Mouse (Mus musculus): ENCODE measurements at regions not wholly inside any gene's neighbourhood (a gene's known extent, or its start where the extent isn't known, plus 50 kb on each side); places are given as distances from the start of the nearest gene placed in this dataset.

DNA sequence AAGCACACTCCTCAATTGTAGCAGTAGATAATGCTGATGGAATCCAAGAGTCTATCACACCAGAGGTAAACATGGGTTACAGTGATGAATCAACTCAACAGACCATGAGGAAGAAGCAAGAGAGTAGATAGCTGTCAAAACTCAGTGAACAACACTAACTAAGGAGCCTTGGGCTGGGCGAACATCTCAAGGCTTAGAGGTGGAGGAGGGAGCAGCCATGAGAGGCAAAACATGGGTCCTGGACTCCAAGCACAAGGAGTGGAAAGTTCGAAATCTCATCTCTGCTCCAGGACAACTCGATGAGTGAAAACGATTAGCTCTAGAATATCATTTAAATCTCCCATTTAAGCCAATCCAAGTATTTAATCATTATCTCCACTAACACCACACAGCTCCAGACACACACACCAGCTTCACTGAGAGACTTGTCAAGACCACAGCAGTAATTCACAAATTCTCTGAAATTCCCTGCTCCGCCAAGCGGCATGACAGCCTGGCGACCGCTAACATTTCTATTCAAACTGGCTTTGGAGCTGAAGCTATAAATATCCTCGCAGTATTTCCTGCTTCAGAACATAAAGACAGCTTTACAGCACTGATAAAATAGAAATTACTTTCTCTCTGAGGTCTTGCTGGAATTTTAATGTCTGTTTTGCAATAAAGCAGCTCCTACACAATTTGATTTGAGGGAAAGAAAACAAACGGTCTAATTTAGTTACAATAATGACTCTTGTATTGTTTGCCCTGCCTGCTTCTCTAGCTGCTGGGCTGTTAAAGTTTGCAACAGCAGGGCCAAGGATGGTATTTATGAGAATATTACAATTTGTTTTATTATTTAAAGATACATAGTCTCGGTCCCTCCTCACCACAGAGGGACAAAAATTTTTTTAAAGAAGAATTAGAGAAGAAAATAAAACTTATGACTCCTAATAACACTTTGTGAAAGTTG is 469.3 kb upstream of the Plxna2 start:
- TF ChIP-seq CTCF (IDR thresholded peaks at IDR 0.05; ENCODE audit: borderline replicate concordance, insufficient read depth, low read depth, low read length) = no peak
- TF ChIP-seq POLR2A (IDR thresholded peaks at IDR 0.05; ENCODE audit: borderline replicate concordance, insufficient read depth, low read length) = no peak
